Mouse (Mus musculus): ENCODE data around the gene Ube2g1. TPM values are rescaled to one million over a fixed set of nuclear protein-coding genes. Genes with fewer than 3 reads are reported as not detected.
A peak's percentile ranks its signal among the peaks of the same experiment; 100 is the strongest.

Gene Ube2g1
- polyA plus RNA-seq, 1 experiment: 8.1 TPM

GRCm38 (mm10) chr11:72566816-72567338, 40.2 kb upstream of the Ube2g1 start:
- Histone ChIP-seq H3K4me3 (ENCODE audit: insufficient read depth, poor library complexity, severe bottlenecking) (no peak overlapping the region), H3K79me2 (ENCODE audit: control insufficient read depth, insufficient read depth) (no peaks in the 10 kb centered on the region), H3ac (ENCODE audit: control insufficient read depth, insufficient read length, low read depth) (no peak overlapping the region), H3K36me3 (ENCODE audit: control insufficient read depth, insufficient read depth) (no peaks in the 10 kb centered on the region), H3K27me3 (ENCODE audit: control insufficient read depth, insufficient read depth, insufficient read length) (peaks cover 14% of the 10 kb centered on the region), H3K79me3 (ENCODE audit: low read depth) (no peaks in the 10 kb centered on the region)
- TF ChIP-seq MAX (IDR thresholded peaks at IDR 0.05) (no peak), MYOD1 (IDR thresholded peaks at IDR 0.05; ENCODE audit: control insufficient read depth, insufficient read length, low read depth) (no peak), MYOG (IDR thresholded peaks at IDR 0.05; ENCODE audit: control insufficient read depth, extremely low read depth, insufficient read length) (no peak), USF1 (IDR thresholded peaks at IDR 0.05; ENCODE audit: low read depth) (no peak), CEBPB (IDR thresholded peaks at IDR 0.05; ENCODE audit: low read depth) (no peak), CTCF (IDR thresholded peaks at IDR 0.05; ENCODE audit: control insufficient read depth, insufficient read depth, insufficient read length) (no peak), FOSL1 (IDR thresholded peaks at IDR 0.05; ENCODE audit: insufficient read depth, low read length, poor library complexity, severe bottlenecking) (no peak)

- Histone ChIP-seq H3K4me3 (ENCODE audit: insufficient read depth, poor library complexity, severe bottlenecking) (no peak overlapping the region), H3K79me3 (ENCODE audit: low read depth) (no peaks in the 10 kb centered on the region), H3K27me3 (ENCODE audit: control insufficient read depth, insufficient read depth, insufficient read length) (no peaks in the 10 kb centered on the region), H3ac (ENCODE audit: control insufficient read depth, insufficient read length, low read depth) (no peak overlapping the region), H3K79me2 (ENCODE audit: control insufficient read depth, insufficient read depth) (no peaks in the 10 kb centered on the region), H3K36me3 (ENCODE audit: control insufficient read depth, insufficient read depth) (no peaks in the 10 kb centered on the region)
- TF ChIP-seq FOSL1 (IDR thresholded peaks at IDR 0.05; ENCODE audit: insufficient read depth, low read length, poor library complexity, severe bottlenecking) (no peak), MYOD1 (IDR thresholded peaks at IDR 0.05; ENCODE audit: control insufficient read depth, insufficient read length, low read depth) (no peak), USF1 (IDR thresholded peaks at IDR 0.05; ENCODE audit: low read depth) (no peak)
Measured at GRCm38 (mm10) chr11:72569051-72569450, 38.0 kb upstream of the Ube2g1 start.

GRCm38 (mm10) chr11:72569671-72570318, 37.3 kb upstream of the Ube2g1 start:
- Histone ChIP-seq H3K79me3 (ENCODE audit: low read depth) (no peaks in the 10 kb centered on the region), H3K79me2 (ENCODE audit: control insufficient read depth, insufficient read depth) (no peaks in the 10 kb centered on the region), H3ac (ENCODE audit: control insufficient read depth, insufficient read length, low read depth) (no peak overlapping the region), H3K36me3 (ENCODE audit: control insufficient read depth, insufficient read depth) (no peaks in the 10 kb centered on the region), H3K27me3 (ENCODE audit: control insufficient read depth, insufficient read depth, insufficient read length) (no peaks in the 10 kb centered on the region), H3K4me3 (ENCODE audit: insufficient read depth, poor library complexity, severe bottlenecking) (no peak overlapping the region)
- TF ChIP-seq USF1 (IDR thresholded peaks at IDR 0.05; ENCODE audit: low read depth) (no peak), CEBPB (IDR thresholded peaks at IDR 0.05; ENCODE audit: low read depth) (no peak), MAX (IDR thresholded peaks at IDR 0.05) (no peak), FOSL1 (IDR thresholded peaks at IDR 0.05; ENCODE audit: insufficient read depth, low read length, poor library complexity, severe bottlenecking) (no peak), CTCF (IDR thresholded peaks at IDR 0.05; ENCODE audit: control insufficient read depth, insufficient read depth, insufficient read length) (no peak), MYOD1 (IDR thresholded peaks at IDR 0.05; ENCODE audit: control insufficient read depth, insufficient read length, low read depth) (no peak)

- Histone ChIP-seq H3ac (ENCODE audit: control insufficient read depth, insufficient read length, low read depth) (peak overlapping the region; percentile 40), H3K79me3 (ENCODE audit: low read depth) (no peaks in the 10 kb centered on the region), H3K27me3 (ENCODE audit: control insufficient read depth, insufficient read depth, insufficient read length) (no peaks in the 10 kb centered on the region), H3K79me2 (ENCODE audit: control insufficient read depth, insufficient read depth) (no peaks in the 10 kb centered on the region), H3K4me3 (ENCODE audit: insufficient read depth, poor library complexity, severe bottlenecking) (no peak overlapping the region), H3K36me3 (ENCODE audit: control insufficient read depth, insufficient read depth) (no peaks in the 10 kb centered on the region)
- TF ChIP-seq MYOG (IDR thresholded peaks at IDR 0.05; ENCODE audit: control insufficient read depth, extremely low read depth, insufficient read length) (no peak), CTCF (IDR thresholded peaks at IDR 0.05; ENCODE audit: control insufficient read depth, insufficient read depth, insufficient read length) (peak; percentile 30)
Measured at GRCm38 (mm10) chr11:72570319-72570979, 36.6 kb upstream of the Ube2g1 start.

- no peak for TF ChIP-seq MYOG (IDR thresholded peaks at IDR 0.05; ENCODE audit: control insufficient read depth, extremely low read depth, insufficient read length)
- no peak for TF ChIP-seq CTCF (IDR thresholded peaks at IDR 0.05; ENCODE audit: control insufficient read depth, insufficient read depth, insufficient read length)
- TF ChIP-seq CEBPB (IDR thresholded peaks at IDR 0.05; ENCODE audit: low read depth): no peak
- TF ChIP-seq USF1 (IDR thresholded peaks at IDR 0.05; ENCODE audit: low read depth): no peak
- TF ChIP-seq FOSL1 (IDR thresholded peaks at IDR 0.05; ENCODE audit: insufficient read depth, low read length, poor library complexity, severe bottlenecking): no peak
- TF ChIP-seq MYOD1 (IDR thresholded peaks at IDR 0.05; ENCODE audit: control insufficient read depth, insufficient read length, low read depth): no peak
- TF ChIP-seq MAX (IDR thresholded peaks at IDR 0.05): no peak
- H3K79me2 ChIP-seq (ENCODE audit: control insufficient read depth, insufficient read depth): no peaks in the 10 kb centered on the region
- no peak overlapping the region for H3K4me3 ChIP-seq (ENCODE audit: insufficient read depth, poor library complexity, severe bottlenecking)
- H3K36me3 ChIP-seq (ENCODE audit: control insufficient read depth, insufficient read depth): no peaks in the 10 kb centered on the region
- no peaks in the 10 kb centered on the region for H3K79me3 ChIP-seq (ENCODE audit: low read depth)
- no peaks in the 10 kb centered on the region for H3K27me3 ChIP-seq (ENCODE audit: control insufficient read depth, insufficient read depth, insufficient read length)
- H3ac ChIP-seq (ENCODE audit: control insufficient read depth, insufficient read length, low read depth): no peak overlapping the region
Measured at GRCm38 (mm10) chr11:72573819-72574218, 33.3 kb upstream of the Ube2g1 start.

- no peaks in the 10 kb centered on the region for H3K27me3 ChIP-seq (ENCODE audit: control insufficient read depth, insufficient read depth, insufficient read length)
- TF ChIP-seq CEBPB (IDR thresholded peaks at IDR 0.05; ENCODE audit: low read depth) (no peak), MAX (IDR thresholded peaks at IDR 0.05) (no peak), FOSL1 (IDR thresholded peaks at IDR 0.05; ENCODE audit: insufficient read depth, low read length, poor library complexity, severe bottlenecking) (no peak), MYOG (IDR thresholded peaks at IDR 0.05; ENCODE audit: control insufficient read depth, extremely low read depth, insufficient read length) (no peak), CTCF (IDR thresholded peaks at IDR 0.05; ENCODE audit: control insufficient read depth, insufficient read depth, insufficient read length) (no peak), MYOD1 (IDR thresholded peaks at IDR 0.05; ENCODE audit: control insufficient read depth, insufficient read length, low read depth) (no peak), USF1 (IDR thresholded peaks at IDR 0.05; ENCODE audit: low read depth) (no peak)
Measured at GRCm38 (mm10) chr11:72576111-72576465, 31.0 kb upstream of the Ube2g1 start.

More at GRCm38 (mm10) chr11:72576111-72576465, 31.0 kb upstream of the Ube2g1 start:
- Histone ChIP-seq H3K79me3 (ENCODE audit: low read depth) (no peaks in the 10 kb centered on the region), H3K36me3 (ENCODE audit: control insufficient read depth, insufficient read depth) (no peaks in the 10 kb centered on the region), H3ac (ENCODE audit: control insufficient read depth, insufficient read length, low read depth) (no peak overlapping the region), H3K79me2 (ENCODE audit: control insufficient read depth, insufficient read depth) (no peaks in the 10 kb centered on the region), H3K4me3 (ENCODE audit: insufficient read depth, poor library complexity, severe bottlenecking) (no peak overlapping the region)
